Mouse (Mus musculus): ENCODE results near the gene Zscan20. TPM values are rescaled to one million over a fixed set of nuclear protein-coding genes. Genes with fewer than 3 reads are reported as not detected.
"Not testable (repeated sequence)": the region's sequence is repeated elsewhere in the genome, so short reads cannot be mapped to it uniquely, and the experiment has no call there.

Zscan20 gene
- polyA plus RNA-seq, 1 experiment from 2014 or later = 1.6 TPM

DNA sequence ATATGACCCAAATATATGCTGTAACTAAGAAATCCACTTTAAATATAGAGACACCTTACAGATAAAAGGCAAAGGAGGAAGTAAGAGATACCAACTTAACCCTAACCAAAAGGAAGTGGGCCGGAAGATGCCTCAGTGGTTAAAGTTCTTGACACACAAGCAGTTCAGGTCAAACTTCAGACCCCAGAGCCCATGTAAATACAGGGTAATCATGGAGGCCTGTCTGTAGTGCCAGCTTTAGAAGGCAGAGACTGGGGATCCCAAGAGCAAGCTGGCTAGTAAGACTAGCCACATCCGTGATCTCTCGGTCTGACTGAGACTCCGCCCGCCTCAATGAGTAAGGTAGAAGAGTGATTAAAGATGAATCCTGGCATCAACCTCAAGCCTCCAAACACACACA lies 15.8 kb downstream of the Zscan20 start:
- Histone ChIP-seq H3K36me3 (ENCODE audit: inconsistent target) (peaks cover 13% of the 10 kb centered on the region; the same call in 1 of the 2 replicates), H3K4me3 (ENCODE audit: inconsistent target) (no peak overlapping the region), H3K79me2 (ENCODE audit: inconsistent target) (no peaks in the 10 kb centered on the region), H3K27ac (no peak overlapping the region)
- 66% methylated on average over 4 of the region's 5 CpGs for WGBS (ENCODE audit: missing documents)

DNA sequence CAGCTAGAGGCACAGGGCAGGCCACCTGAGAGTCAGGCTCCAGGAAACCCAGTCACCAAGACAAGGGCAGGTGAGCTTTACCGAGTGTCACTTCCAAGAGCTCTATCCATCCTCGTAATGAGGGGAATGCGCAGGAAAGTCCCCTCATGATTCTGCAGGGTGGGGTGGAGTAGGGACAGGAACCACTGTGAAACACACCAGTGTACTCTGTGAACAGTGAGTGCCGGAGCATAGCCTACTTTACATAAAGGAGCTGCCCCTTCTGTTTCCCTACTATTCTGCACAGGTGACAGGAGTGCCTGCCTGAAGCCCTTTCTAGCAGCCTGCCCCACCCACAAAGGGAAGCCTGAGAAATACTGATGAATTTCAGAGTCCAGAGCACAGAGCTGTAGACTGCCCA lies 16.6 kb downstream of the Zscan20 start:
- no peak overlapping the region for H3K4me3 ChIP-seq (ENCODE audit: inconsistent target)
- peaks cover 20% of the 10 kb centered on the region; the same call in 1 of the 2 replicates for H3K36me3 ChIP-seq (ENCODE audit: inconsistent target)
- no peak overlapping the region for H3K27ac ChIP-seq
- 100% methylated on average over 4 of the region's 4 CpGs for WGBS (ENCODE audit: missing documents)
- no peaks in the 10 kb centered on the region for H3K79me2 ChIP-seq (ENCODE audit: inconsistent target)

DNA sequence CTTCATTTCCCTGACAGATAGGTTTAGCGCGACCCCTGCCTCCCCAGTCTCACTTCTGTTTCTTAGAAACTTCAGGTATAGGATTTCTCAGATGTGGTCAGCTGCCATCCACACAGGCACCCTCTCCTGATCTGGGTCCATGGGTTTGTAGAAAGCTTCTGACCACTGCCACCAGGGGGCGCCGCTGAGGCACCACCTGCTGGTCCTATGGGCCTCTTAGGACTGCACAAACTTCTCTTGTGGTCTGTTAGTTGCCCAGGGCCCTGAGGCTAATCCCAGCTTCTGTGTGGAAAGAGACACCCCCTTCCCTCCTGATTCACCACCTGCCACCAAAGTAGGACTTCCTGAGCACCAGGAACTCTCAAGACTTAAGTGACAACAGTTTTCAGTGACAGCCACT lies 30.7 kb downstream of the Zscan20 start:
- 65% methylated on average over 4 of the region's 4 CpGs for WGBS (ENCODE audit: missing documents)
- H3K36me3 ChIP-seq (ENCODE audit: inconsistent target) = no peaks in the 10 kb centered on the region
- no peak overlapping the region for H3K4me3 ChIP-seq (ENCODE audit: inconsistent target)
- no peaks in the 10 kb centered on the region for H3K79me2 ChIP-seq (ENCODE audit: inconsistent target)
- H3K27ac ChIP-seq = no peak overlapping the region

DNA sequence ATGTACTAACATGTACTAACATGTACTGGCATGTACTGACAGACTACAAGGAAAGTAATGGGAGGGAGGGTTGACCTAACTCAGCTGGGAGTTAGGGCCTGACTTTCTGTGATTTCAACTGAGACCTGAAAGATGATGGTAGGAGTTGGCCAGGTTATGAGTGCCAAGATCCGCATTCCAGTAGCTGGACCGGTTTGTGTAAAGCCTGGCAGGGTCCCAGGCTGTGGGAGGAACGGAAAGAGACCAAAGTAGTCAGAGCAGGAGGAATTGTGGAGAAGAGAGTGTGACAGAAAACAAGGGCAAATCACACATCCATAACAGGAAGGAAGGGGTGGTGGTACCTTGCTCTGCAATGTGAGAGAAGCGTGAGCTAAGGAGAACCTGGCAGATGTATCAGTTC lies 34.1 kb downstream of the Zscan20 start:
- H3K4me3 ChIP-seq (ENCODE audit: inconsistent target) = no peak overlapping the region

DNA sequence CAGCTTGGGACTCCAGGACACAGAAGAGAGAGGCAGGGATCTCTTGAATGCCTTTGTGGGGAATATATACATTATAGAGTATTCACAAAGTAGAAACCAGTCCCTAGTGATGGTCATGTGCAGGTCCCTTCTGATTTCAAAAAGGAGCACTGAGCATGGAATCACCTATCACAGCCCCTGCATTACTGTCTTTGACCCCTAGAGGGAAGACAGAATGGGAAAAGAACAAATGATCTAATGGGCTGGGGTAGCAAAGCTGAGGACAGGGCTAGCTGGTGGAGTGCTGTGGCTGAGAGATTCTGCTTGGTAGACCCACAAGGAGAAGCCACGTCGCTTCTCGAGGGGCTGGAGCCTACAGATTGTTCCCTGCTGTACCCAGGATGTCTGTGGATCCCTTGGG lies 49.6 kb downstream of the Zscan20 start:
- Histone ChIP-seq H3K4me3 (ENCODE audit: inconsistent target) (no peak overlapping the region), H3K36me3 (ENCODE audit: inconsistent target) (no peaks in the 10 kb centered on the region), H3K79me2 (ENCODE audit: inconsistent target) (no peaks in the 10 kb centered on the region), H3K27ac (no peak overlapping the region)
- WGBS (ENCODE audit: missing documents) = 90% methylated on average over 3 of the region's 3 CpGs

More for the DNA sequence above, 34.1 kb downstream of the Zscan20 start:
- H3K27ac ChIP-seq = no peak overlapping the region
- H3K36me3 ChIP-seq (ENCODE audit: inconsistent target) = no peaks in the 10 kb centered on the region
- WGBS (ENCODE audit: missing documents) = 79% methylated on average over 4 of the region's 4 CpGs
- no peaks in the 10 kb centered on the region for H3K79me2 ChIP-seq (ENCODE audit: inconsistent target)

DNA sequence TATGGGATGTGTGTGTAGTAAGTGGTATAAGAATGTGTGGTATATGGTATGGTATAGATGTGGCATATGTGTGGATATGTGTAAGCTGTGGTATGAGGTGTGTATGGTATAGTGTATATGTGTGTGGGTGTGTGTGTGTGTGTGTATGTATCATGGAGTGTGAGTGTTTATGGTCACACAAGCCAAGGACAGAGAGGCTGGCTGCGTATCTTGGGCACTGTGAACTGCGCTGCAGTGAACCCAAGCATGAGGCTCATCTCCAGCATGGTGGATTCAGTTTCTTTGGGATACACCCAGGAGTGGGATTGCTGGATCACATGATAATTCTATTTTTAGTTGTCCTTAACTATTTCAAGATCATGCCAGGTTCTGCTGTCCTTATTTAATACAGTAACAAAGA lies 55.7 kb downstream of the Zscan20 start:
- Histone ChIP-seq H3K4me3 (ENCODE audit: inconsistent target) (no peak overlapping the region), H3K27ac (no peak overlapping the region), H3K79me2 (ENCODE audit: inconsistent target) (no peaks in the 10 kb centered on the region), H3K36me3 (ENCODE audit: inconsistent target) (no peaks in the 10 kb centered on the region)
- 94% methylated on average over 2 of the region's 2 CpGs for WGBS (ENCODE audit: missing documents)

DNA sequence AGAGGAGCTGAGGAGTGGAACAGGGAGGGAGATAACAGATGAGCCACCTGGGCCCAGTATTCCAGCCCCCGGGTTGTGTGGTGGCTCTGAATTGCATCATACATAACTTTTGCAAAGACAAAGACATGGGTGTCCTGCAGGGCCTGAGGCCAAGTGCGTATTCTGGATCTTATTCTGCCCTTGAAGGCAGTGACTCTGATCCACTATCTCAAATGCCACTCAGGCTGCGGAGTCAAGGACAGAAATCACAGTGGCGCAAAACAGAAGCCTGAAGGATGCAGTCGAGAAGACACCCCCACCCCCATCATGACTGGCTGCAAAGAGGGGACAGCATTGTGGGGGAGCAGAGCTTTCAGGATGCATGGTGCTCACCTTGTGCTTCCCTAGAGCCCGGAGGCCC lies 59.1 kb downstream of the Zscan20 start:
- Histone ChIP-seq H3K36me3 (ENCODE audit: inconsistent target) (no peaks in the 10 kb centered on the region), H3K79me2 (ENCODE audit: inconsistent target) (no peaks in the 10 kb centered on the region), H3K27ac (no peak overlapping the region), H3K4me3 (ENCODE audit: inconsistent target) (no peak overlapping the region)
- 86% methylated on average over 6 of the region's 6 CpGs for WGBS (ENCODE audit: missing documents)

DNA sequence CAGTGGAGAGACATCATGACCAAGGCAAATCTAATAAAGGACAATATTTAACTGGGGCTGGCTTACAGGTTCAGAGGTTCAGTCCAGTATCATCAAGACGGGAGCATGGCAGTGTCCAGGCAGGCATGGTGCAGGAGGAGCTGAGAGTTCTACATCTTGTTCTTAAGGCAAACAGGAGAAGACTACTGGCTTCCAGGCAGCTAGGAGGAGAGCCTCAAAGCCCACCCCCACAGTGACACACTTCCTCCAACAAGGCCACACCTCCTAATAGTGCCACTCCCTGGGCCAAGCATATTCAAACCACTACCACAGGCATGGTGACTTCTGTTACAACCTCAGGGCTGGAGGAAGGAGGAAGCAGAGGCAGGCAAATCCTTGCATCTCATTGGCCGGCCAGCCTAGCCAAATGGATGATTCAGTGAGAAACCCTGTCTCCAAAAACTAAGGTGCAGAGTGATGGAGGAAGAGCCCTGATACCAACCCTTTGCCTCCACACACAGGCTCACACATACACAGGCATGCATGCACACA lies 65.9 kb downstream of the Zscan20 start:
- WGBS (ENCODE audit: missing documents) = 79% methylated on average over 2 of the region's 2 CpGs

DNA sequence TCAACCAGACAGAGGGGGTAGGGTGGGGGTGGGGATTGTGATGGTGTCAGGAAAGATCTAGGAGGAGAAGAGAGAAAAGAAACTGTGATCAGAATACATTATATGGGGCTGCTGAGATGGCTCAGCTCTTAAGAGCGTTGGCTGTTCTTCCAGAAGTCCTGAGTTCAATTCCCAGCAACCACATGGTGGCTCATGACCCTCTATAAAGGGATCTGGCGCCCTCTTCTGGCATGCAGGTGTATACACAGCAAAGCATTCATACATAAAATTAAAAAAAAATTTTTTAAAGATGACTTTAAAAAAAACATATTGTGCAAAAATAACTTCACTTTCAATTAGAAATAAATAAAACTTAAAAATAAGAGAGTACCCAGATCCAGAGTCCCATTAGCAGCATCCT lies 66.5 kb downstream of the Zscan20 start:
- no peak overlapping the region for H3K27ac ChIP-seq
- H3K79me2 ChIP-seq (ENCODE audit: inconsistent target) = no peaks in the 10 kb centered on the region
- 33% methylated on average over 2 of the region's 2 CpGs for WGBS (ENCODE audit: missing documents)
- H3K36me3 ChIP-seq (ENCODE audit: inconsistent target) = no peaks in the 10 kb centered on the region
- H3K4me3 ChIP-seq (ENCODE audit: inconsistent target) = no peak overlapping the region

More for the DNA sequence above, 65.9 kb downstream of the Zscan20 start:
- H3K27ac ChIP-seq; H3K79me2 ChIP-seq (ENCODE audit: inconsistent target); H3K36me3 ChIP-seq (ENCODE audit: inconsistent target); H3K4me3 ChIP-seq (ENCODE audit: inconsistent target): not testable (repeated sequence)

Other genes with a start within 250 kb of the Zscan20 start
- gene Tlr12, start 8.5 kb upstream of the Zscan20 start, polyA plus RNA-seq (2018) = 0.06 to 0.57 TPM (median 0.07 TPM) in 3 replicates
- 56.6 to 66.8 TPM (median 59.8 TPM) in 3 replicates for gene Phc2, start 44.6 kb upstream of the Zscan20 start, polyA plus RNA-seq (2018)
- gene A3galt2, start 145.3 kb upstream of the Zscan20 start, polyA plus RNA-seq (2018) = not detected in 3 replicates
- 19.1 to 32.8 TPM (median 21.2 TPM) in 3 replicates for gene Zfp362, start 195.9 kb upstream of the Zscan20 start, polyA plus RNA-seq (2018)